Mouse (Mus musculus): ENCODE measurements around the gene Vmn1r89. TPM values are rescaled to one million over a fixed set of nuclear protein-coding genes. Genes with fewer than 3 reads are reported as not detected.

The Vmn1r89 gene
- polyA plus RNA-seq (2014; fragmentation: Nextera tagmentation; extraction: Ambion mirVana), result not detected in 2 replicates

- ATAC-seq (ENCODE audit: insufficient read depth, low FRiP score, low TSS enrichment) (no peak), DNase-seq (ENCODE audit: low spot score) (no peak)
- no peak within 1 kb of the TSS for H3K9ac ChIP-seq (ENCODE audit: low read length)
- H3K27me3 ChIP-seq (ENCODE audit: control insufficient read depth, insufficient read depth, low read length), result no peaks in the 10 kb centered on the region
- no peaks in the 10 kb centered on the region for H3K36me3 ChIP-seq (ENCODE audit: control insufficient read depth, insufficient read depth, low read length)
- H3K4me2 ChIP-seq (ENCODE audit: low read depth), result no peak within 1 kb of the TSS
- H3K27ac ChIP-seq (ENCODE audit: low read depth, low read length), result no peak within 1 kb of the TSS
- no peak within 1 kb of the TSS for H3K4me3 ChIP-seq (ENCODE audit: low read depth, low read length)
- H3K4me1 ChIP-seq (ENCODE audit: control insufficient read depth, insufficient read depth, low read length), result no peaks in the 10 kb centered on the region
- H3K9me3 ChIP-seq (ENCODE audit: control insufficient read depth, low read length), result no peaks in the 10 kb centered on the region
Measured at GRCm38 (mm10) chr7:13212720-13213119, at the start of gene Vmn1r89. TSS of gene Vmn1r89 (plus strand) at chr7:13213020.

GRCm38 (mm10) chr7:13260746-13261700 lies 48.2 kb downstream of the Vmn1r89 start:
- Histone ChIP-seq H3K27ac (ENCODE audit: low read depth, low read length) (no peak overlapping the region), H3K36me3 (ENCODE audit: control insufficient read depth, insufficient read depth, low read length) (no peaks in the 10 kb centered on the region), H3K4me1 (ENCODE audit: control insufficient read depth, insufficient read depth, low read length) (no peaks in the 10 kb centered on the region), H3K9me3 (ENCODE audit: control insufficient read depth, low read length) (no peaks in the 10 kb centered on the region), H3K4me3 (ENCODE audit: low read depth, low read length) (no peak overlapping the region), H3K4me2 (ENCODE audit: low read depth) (no peak overlapping the region), H3K9ac (ENCODE audit: low read length) (no peak overlapping the region), H3K27me3 (ENCODE audit: control insufficient read depth, insufficient read depth, low read length) (no peaks in the 10 kb centered on the region)
- no peak for ATAC-seq (ENCODE audit: insufficient read depth, low FRiP score, low TSS enrichment)
- no peak for DNase-seq (ENCODE audit: low spot score)
- WGBS, result 41% methylated on average over 50 of the region's 50 CpGs

- 80% methylated on average over 5 of the region's 5 CpGs for WGBS
- ATAC-seq (ENCODE audit: insufficient read depth, low FRiP score, low TSS enrichment), result no peak
- H3K36me3 ChIP-seq (ENCODE audit: control insufficient read depth, insufficient read depth, low read length), result no peaks in the 10 kb centered on the region
- H3K27me3 ChIP-seq (ENCODE audit: control insufficient read depth, insufficient read depth, low read length), result no peaks in the 10 kb centered on the region
- no peak for DNase-seq (ENCODE audit: low spot score)
- H3K4me3 ChIP-seq (ENCODE audit: low read depth, low read length), result no peak overlapping the region
- H3K4me1 ChIP-seq (ENCODE audit: control insufficient read depth, insufficient read depth, low read length), result no peaks in the 10 kb centered on the region
- H3K4me2 ChIP-seq (ENCODE audit: low read depth), result no peak overlapping the region
- no peak overlapping the region for H3K9ac ChIP-seq (ENCODE audit: low read length)
- H3K27ac ChIP-seq (ENCODE audit: low read depth, low read length), result no peak overlapping the region
- no peaks in the 10 kb centered on the region for H3K9me3 ChIP-seq (ENCODE audit: control insufficient read depth, low read length)
Measured at GRCm38 (mm10) chr7:13263851-13264250, 51.0 kb downstream of the Vmn1r89 start.

GRCm38 (mm10) chr7:13264396-13264795 lies 51.6 kb downstream of the Vmn1r89 start:
- no peaks in the 10 kb centered on the region for H3K9me3 ChIP-seq (ENCODE audit: control insufficient read depth, low read length)
- H3K27me3 ChIP-seq (ENCODE audit: control insufficient read depth, insufficient read depth, low read length), result no peaks in the 10 kb centered on the region
- no peak for DNase-seq (ENCODE audit: low spot score)
- no peak overlapping the region for H3K9ac ChIP-seq (ENCODE audit: low read length)
- H3K27ac ChIP-seq (ENCODE audit: low read depth, low read length), result no peak overlapping the region
- H3K36me3 ChIP-seq (ENCODE audit: control insufficient read depth, insufficient read depth, low read length), result no peaks in the 10 kb centered on the region
- H3K4me1 ChIP-seq (ENCODE audit: control insufficient read depth, insufficient read depth, low read length), result no peaks in the 10 kb centered on the region
- H3K4me2 ChIP-seq (ENCODE audit: low read depth), result no peak overlapping the region
- ATAC-seq (ENCODE audit: insufficient read depth, low FRiP score, low TSS enrichment), result no peak
- no peak overlapping the region for H3K4me3 ChIP-seq (ENCODE audit: low read depth, low read length)
- 69% methylated on average over 2 of the region's 2 CpGs for whole genome bisulfite sequencing

GRCm38 (mm10) chr7:13268749-13269260 lies 56.0 kb downstream of the Vmn1r89 start:
- WGBS, result 91% methylated on average over 4 of the region's 4 CpGs
- no peak overlapping the region for H3K27ac ChIP-seq (ENCODE audit: low read depth, low read length)
- H3K9ac ChIP-seq (ENCODE audit: low read length), result no peak overlapping the region
- no peaks in the 10 kb centered on the region for H3K4me1 ChIP-seq (ENCODE audit: control insufficient read depth, insufficient read depth, low read length)
- H3K27me3 ChIP-seq (ENCODE audit: control insufficient read depth, insufficient read depth, low read length), result no peaks in the 10 kb centered on the region
- ATAC-seq (ENCODE audit: insufficient read depth, low FRiP score, low TSS enrichment) (no peak), DNase-seq (ENCODE audit: low spot score) (no peak)
- H3K9me3 ChIP-seq (ENCODE audit: control insufficient read depth, low read length), result no peaks in the 10 kb centered on the region
- H3K4me2 ChIP-seq (ENCODE audit: low read depth), result no peak overlapping the region
- H3K36me3 ChIP-seq (ENCODE audit: control insufficient read depth, insufficient read depth, low read length), result no peaks in the 10 kb centered on the region
- H3K4me3 ChIP-seq (ENCODE audit: low read depth, low read length), result no peak overlapping the region

GRCm38 (mm10) chr7:13269394-13269793 lies 56.6 kb downstream of the Vmn1r89 start:
- no peak for ATAC-seq (ENCODE audit: insufficient read depth, low FRiP score, low TSS enrichment)

More at GRCm38 (mm10) chr7:13269394-13269793, 56.6 kb downstream of the Vmn1r89 start:
- Histone ChIP-seq H3K4me2 (ENCODE audit: low read depth) (no peak overlapping the region), H3K36me3 (ENCODE audit: control insufficient read depth, insufficient read depth, low read length) (no peaks in the 10 kb centered on the region), H3K9me3 (ENCODE audit: control insufficient read depth, low read length) (no peaks in the 10 kb centered on the region), H3K27ac (ENCODE audit: low read depth, low read length) (no peak overlapping the region), H3K4me1 (ENCODE audit: control insufficient read depth, insufficient read depth, low read length) (no peaks in the 10 kb centered on the region), H3K27me3 (ENCODE audit: control insufficient read depth, insufficient read depth, low read length) (no peaks in the 10 kb centered on the region), H3K9ac (ENCODE audit: low read length) (no peak overlapping the region), H3K4me3 (ENCODE audit: low read depth, low read length) (no peak overlapping the region)
- WGBS, result 81% methylated on average over 11 of the region's 11 CpGs
- DNase-seq (ENCODE audit: low spot score), result no peak

Other genes with a start within 250 kb of the Vmn1r89 start
- 9.8 and 10.3 TPM in 2 replicates for gene Zfp324, start 247.2 kb upstream of the Vmn1r89 start, polyA plus RNA-seq (2014; fragmentation: Nextera tagmentation; extraction: Ambion mirVana)
- gene Zfp446, start 235.2 kb upstream of the Vmn1r89 start, polyA plus RNA-seq (2014; fragmentation: Nextera tagmentation; extraction: Ambion mirVana), result 7.1 and 8.2 TPM in 2 replicates
- not detected in 2 replicates for gene Slc27a5, start 214.8 kb upstream of the Vmn1r89 start, polyA plus RNA-seq (2014; fragmentation: Nextera tagmentation; extraction: Ambion mirVana)
- 512 and 523 TPM in 2 replicates for gene Trim28, start 213.9 kb upstream of the Vmn1r89 start, polyA plus RNA-seq (2014; fragmentation: Nextera tagmentation; extraction: Ambion mirVana)
- gene Zbtb45, start 203.0 kb upstream of the Vmn1r89 start, polyA plus RNA-seq (2014; fragmentation: Nextera tagmentation; extraction: Ambion mirVana), result 30.7 and 33.5 TPM in 2 replicates
- 120 and 126 TPM in 2 replicates for gene Chmp2a, start 178.2 kb upstream of the Vmn1r89 start, polyA plus RNA-seq (2014; fragmentation: Nextera tagmentation; extraction: Ambion mirVana)
- 189 and 194 TPM in 2 replicates for gene Ube2m, start 174.7 kb upstream of the Vmn1r89 start, polyA plus RNA-seq (2014; fragmentation: Nextera tagmentation; extraction: Ambion mirVana)
- 1.7 and 2.2 TPM in 2 replicates for gene Mzf1, start 158.3 kb upstream of the Vmn1r89 start, polyA plus RNA-seq (2014; fragmentation: Nextera tagmentation; extraction: Ambion mirVana)
- gene Vmn1r85, start 117.8 kb upstream of the Vmn1r89 start, polyA plus RNA-seq (2014; fragmentation: Nextera tagmentation; extraction: Ambion mirVana), result not detected in 2 replicates
- not detected in 2 replicates for gene Vmn1r86, start 93.1 kb upstream of the Vmn1r89 start, polyA plus RNA-seq (2014; fragmentation: Nextera tagmentation; extraction: Ambion mirVana)
- gene Vmn1r87, start 72.9 kb upstream of the Vmn1r89 start, polyA plus RNA-seq (2014; fragmentation: Nextera tagmentation; extraction: Ambion mirVana), result not detected in 2 replicates
- gene Vmn1r88, start 53.5 kb upstream of the Vmn1r89 start, polyA plus RNA-seq (2014; fragmentation: Nextera tagmentation; extraction: Ambion mirVana), result not detected in 2 replicates
- 121 and 126 TPM in 2 replicates for gene Lig1, start 64.3 kb downstream of the Vmn1r89 start, polyA plus RNA-seq (2014; fragmentation: Nextera tagmentation; extraction: Ambion mirVana)
- gene Zswim9, start 65.7 kb downstream of the Vmn1r89 start, polyA plus RNA-seq (2014; fragmentation: Nextera tagmentation; extraction: Ambion mirVana), result 4.7 and 9.0 TPM in 2 replicates
- 0.84 and 1.1 TPM in 2 replicates for gene Pla2g4c, start 111.6 kb downstream of the Vmn1r89 start, polyA plus RNA-seq (2014; fragmentation: Nextera tagmentation; extraction: Ambion mirVana)
- gene Cabp5, start 185.1 kb downstream of the Vmn1r89 start, polyA plus RNA-seq (2014; fragmentation: Nextera tagmentation; extraction: Ambion mirVana), result 0.26 TPM in 1 of 2 replicates, not detected in the other
- gene Bsph1, start 237.8 kb downstream of the Vmn1r89 start, polyA plus RNA-seq (2014; fragmentation: Nextera tagmentation; extraction: Ambion mirVana), result not detected in 2 replicates

All from neural tube, embryonic 11.5 days (tissue).